Mouse (Mus musculus) heart, adult 11 months (tissue): ENCODE measurements around the gene Aipl1.
A peak's percentile ranks its signal among the peaks of the same experiment; 100 is the strongest.

Source experiments
- DNase-seq: peaks from one replicate; pipeline ENCODE4 v3.0.0; 2022

The Aipl1 gene

GRCm38 (mm10) chr11:72010940-72011722 is 26.2 kb downstream of the Aipl1 start:
- no peak for DNase-seq

GRCm38 (mm10) chr11:72010367-72010766 is 26.9 kb downstream of the Aipl1 start:
- DNase-seq, result no peak

GRCm38 (mm10) chr11:72005547-72005946 is 31.8 kb downstream of the Aipl1 start:
- no peak for DNase-seq

- no peak for DNase-seq
Measured at GRCm38 (mm10) chr11:72003171-72003570, 34.1 kb downstream of the Aipl1 start.

- peak; percentile 85 for DNase-seq
Measured at GRCm38 (mm10) chr11:72002138-72002853, 35.0 kb downstream of the Aipl1 start.

- DNase-seq, result no peak
Measured at GRCm38 (mm10) chr11:72000194-72000593, 37.1 kb downstream of the Aipl1 start.

- no peak for DNase-seq
Measured at GRCm38 (mm10) chr11:71996805-71997204, 40.5 kb downstream of the Aipl1 start.

- DNase-seq, result peak; percentile 98
Measured at GRCm38 (mm10) chr11:71995968-71996511, 41.3 kb downstream of the Aipl1 start.

- DNase-seq, result no peak
Measured at GRCm38 (mm10) chr11:71992438-71992837, 44.9 kb downstream of the Aipl1 start.

GRCm38 (mm10) chr11:71991541-71991940 is 45.8 kb downstream of the Aipl1 start:
- no peak for DNase-seq

- peak; percentile 39 for DNase-seq
Measured at GRCm38 (mm10) chr11:71989407-71989806, 47.9 kb downstream of the Aipl1 start.

- DNase-seq, result peak; percentile 34
Measured at GRCm38 (mm10) chr11:71987159-71988150, 49.9 kb downstream of the Aipl1 start.

- no peak for DNase-seq
Measured at GRCm38 (mm10) chr11:71985783-71986182, 51.5 kb downstream of the Aipl1 start.

GRCm38 (mm10) chr11:71985101-71985711 is 52.1 kb downstream of the Aipl1 start:
- DNase-seq, result peak; percentile 84

- DNase-seq, result no peak
Measured at GRCm38 (mm10) chr11:71984093-71984492, 53.2 kb downstream of the Aipl1 start.
